Mouse (Mus musculus) kidney, embryonic 14.5 days (tissue): ENCODE data around the gene Mogs. TPM values are rescaled to one million over a fixed set of nuclear protein-coding genes. Genes with fewer than 3 reads are reported as not detected.

Experiments
- ATAC-seq: fragments of 200-750 bp; cut with Nextera tagmentation; 2 replicates; pipeline ENCODE4 v1.8.0; 2017; ENCODE audit warnings: moderate number of reproducible peaks, mild to moderate bottlenecking, moderate TSS enrichment, moderate library complexity; ENCODE audit not compliant: low FRiP score, low TSS enrichment
- H3K27ac ChIP-seq: fragments of 300-500 bp; sonication (generic); 2 replicates; pipeline ENCODE4 v1.5.1; 2014; ENCODE audit warnings: low read depth, mild to moderate bottlenecking, low read length, moderate library complexity, mixed read lengths
- H3K27me3 ChIP-seq: fragments of 300-500 bp; sonication (generic); 2 replicates; pipeline ENCODE4 v1.6.1; 2014; ENCODE audit warnings: mild to moderate bottlenecking, low read length; ENCODE audit not compliant: control insufficient read depth, insufficient read depth
- H3K36me3 ChIP-seq: fragments of 300-500 bp; sonication (generic); 2 replicates; pipeline ENCODE4 v1.6.1; 2014; ENCODE audit warnings: low read length, mixed read lengths; ENCODE audit not compliant: control insufficient read depth, insufficient read depth
- H3K4me1 ChIP-seq: fragments of 300-500 bp; sonication (generic); 2 replicates; pipeline ENCODE4 v1.6.1; 2014; ENCODE audit warnings: low read length, mixed read lengths; ENCODE audit not compliant: control insufficient read depth, insufficient read depth
- H3K4me2 ChIP-seq: fragments of 300-500 bp; sonication (generic); replicated peaks from 2 replicates; pipeline ENCODE4 v1.6.1; 2014; ENCODE audit warnings: low read depth, mild to moderate bottlenecking, low read length
- H3K4me3 ChIP-seq: fragments of 300-500 bp; sonication (generic); 2 replicates; pipeline ENCODE4 v1.5.1; 2014; ENCODE audit warnings: mild to moderate bottlenecking, low read length
- H3K9ac ChIP-seq: fragments of 300-500 bp; sonication (generic); 2 replicates; pipeline ENCODE4 v1.6.1; 2014; ENCODE audit warnings: low read depth, mild to moderate bottlenecking, low read length, moderate library complexity
- H3K9me3 ChIP-seq: fragments of 300-500 bp; sonication (generic); 2 replicates; pipeline ENCODE4 v1.6.1; 2016; ENCODE audit warnings: low read length; ENCODE audit not compliant: control insufficient read depth
- WGBS: fragments of 180-500 bp; shearing (Covaris S2); extraction: QIAGEN DNeasy Blood & Tissue Kit; methylation state at CpG from one replicate; pipeline ENCODE4 v1.1.7; 2014; 5-methylcytosine and 5-hydroxymethylcytosine counted together
- polyA plus RNA-seq: library from polyadenylated mRNA; unstranded; fragments of >200 nt; fragmentation: Nextera tagmentation; extraction: Ambion mirVana; gene quantifications from 2 replicates; pipeline ENCODE4 v1.2.1, GENCODE M21; 2014

Gene Mogs
- polyA plus RNA-seq, 1 experiment from 2014 or later, result 57.4 TPM

DNA sequence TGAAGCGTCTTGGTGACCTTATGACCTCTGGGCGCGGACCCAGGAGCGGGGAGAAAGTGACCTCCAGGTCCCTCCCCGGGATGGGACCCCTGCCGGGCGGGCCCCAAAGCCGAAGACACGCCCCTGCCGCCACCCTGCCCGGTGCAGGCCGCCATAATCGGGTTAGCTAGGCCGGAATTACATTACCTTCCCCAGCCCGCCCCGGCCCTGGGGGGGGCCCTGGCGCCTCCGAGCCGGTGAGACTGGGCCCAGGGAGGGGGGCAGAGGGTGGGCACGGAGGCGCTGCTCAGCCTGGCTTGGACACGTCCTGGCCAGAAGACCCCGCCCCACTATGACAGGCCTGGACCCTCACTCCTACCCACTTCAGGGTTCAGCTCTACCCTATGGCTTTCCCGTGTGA, 44.1 kb upstream of the Mogs start:
- peaks cover 14% of the 10 kb centered on the region for H3K4me1 ChIP-seq
- ATAC-seq, result peak; percentile 40; the same call in 1 of the 2 replicates
- H3K9ac ChIP-seq, result no peak overlapping the region
- no peaks in the 10 kb centered on the region for H3K36me3 ChIP-seq
- H3K4me3 ChIP-seq, result peak overlapping the region; percentile 33
- H3K4me2 ChIP-seq, result no peak overlapping the region
- no peak overlapping the region for H3K27ac ChIP-seq
- H3K9me3 ChIP-seq, result no peaks in the 10 kb centered on the region
- WGBS, result under 1% methylated on average over 23 of the region's 24 CpGs
- peaks cover 88% of the 10 kb centered on the region for H3K27me3 ChIP-seq

- Histone ChIP-seq H3K4me1 (peaks cover 19% of the 10 kb centered on the region), H3K27ac (no peak overlapping the region), H3K27me3 (peaks cover 52% of the 10 kb centered on the region), H3K36me3 (peaks cover 3% of the 10 kb centered on the region; the same call in 1 of the 2 replicates), H3K4me2 (no peak overlapping the region), H3K9me3 (no peaks in the 10 kb centered on the region), H3K9ac (no peak overlapping the region), H3K4me3 (no peak overlapping the region)
- no peak for ATAC-seq
- WGBS, result 35% methylated on average over 2 of the region's 2 CpGs
Observed at GRCm38 (mm10) chr6:83074979-83075378, 40.3 kb upstream of the Mogs start.

- WGBS, result under 1% methylated on average over 53 of the region's 54 CpGs
- H3K4me3 ChIP-seq, result peak within 1 kb of the TSS; percentile 75
- H3K4me1 ChIP-seq, result peaks cover 11% of the 10 kb centered on the region
- no peaks in the 10 kb centered on the region for H3K9me3 ChIP-seq
- H3K4me2 ChIP-seq, result peak within 1 kb of the TSS; percentile 97
- H3K36me3 ChIP-seq, result peaks cover 16% of the 10 kb centered on the region
- H3K9ac ChIP-seq, result peak within 1 kb of the TSS; percentile 87
- peak; percentile 75 for ATAC-seq
- peak within 1 kb of the TSS; percentile 85 for H3K27ac ChIP-seq
- peaks cover 26% of the 10 kb centered on the region for H3K27me3 ChIP-seq
Observed at GRCm38 (mm10) chr6:83077630-83078323, 37.5 kb upstream of the Mogs start, which contains the start of gene Pcgf1. Pcgf1 (plus strand) TSS chr6:83077869.

DNA sequence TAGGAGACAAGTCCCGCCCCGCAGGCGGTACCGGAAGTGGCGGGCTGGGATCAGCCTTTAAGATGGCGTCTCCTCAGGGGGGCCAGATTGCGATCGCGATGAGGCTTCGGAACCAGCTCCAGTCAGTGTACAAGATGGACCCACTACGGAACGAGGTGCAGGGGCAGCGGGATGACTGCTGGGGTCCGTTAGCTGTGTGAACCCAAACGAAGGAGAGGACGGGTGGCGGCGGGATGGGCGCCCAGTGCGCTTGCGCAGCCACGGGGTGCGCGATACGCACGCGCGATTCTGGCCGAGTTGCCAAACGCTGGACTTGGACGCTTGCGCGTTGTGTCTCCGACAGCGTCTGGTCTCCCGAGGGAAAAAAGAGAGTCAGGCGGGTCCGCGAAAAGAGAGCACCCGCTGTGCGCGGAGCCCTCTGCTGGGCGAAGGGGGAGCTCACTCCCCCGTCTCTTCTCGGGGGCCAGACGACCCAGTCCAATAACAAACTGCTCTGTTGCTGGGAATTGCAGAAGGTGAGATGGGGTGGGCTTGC, 36.9 kb upstream of the Mogs start:
- peak overlapping the region; percentile 87 for H3K9ac ChIP-seq

GRCm38 (mm10) chr6:83080210-83080609, 35.1 kb upstream of the Mogs start:
- Histone ChIP-seq H3K9me3 (no peaks in the 10 kb centered on the region), H3K27ac (no peak overlapping the region), H3K4me2 (no peak overlapping the region), H3K27me3 (peaks cover 9% of the 10 kb centered on the region), H3K4me1 (peaks cover 23% of the 10 kb centered on the region), H3K4me3 (no peak overlapping the region), H3K9ac (0 out of 2 replicates have a peak overlapping the region, but pooled peaks have one; percentile 2), H3K36me3 (peaks cover 18% of the 10 kb centered on the region)
- 92% methylated on average over 5 of the region's 5 CpGs for WGBS
- no peak for ATAC-seq

More for the DNA sequence above, 36.9 kb upstream of the Mogs start:
- Histone ChIP-seq H3K9me3 (no peaks in the 10 kb centered on the region), H3K27me3 (peaks cover 22% of the 10 kb centered on the region), H3K4me2 (peak overlapping the region; percentile 97), H3K4me3 (peak overlapping the region; percentile 75), H3K27ac (peak overlapping the region; percentile 85), H3K36me3 (peaks cover 18% of the 10 kb centered on the region), H3K4me1 (peaks cover 11% of the 10 kb centered on the region)
- under 1% methylated on average over 46 of the region's 46 CpGs for WGBS
- ATAC-seq, result peak; percentile 91

GRCm38 (mm10) chr6:83083497-83083896, 31.8 kb upstream of the Mogs start:
- H3K27ac ChIP-seq, result no peak overlapping the region
- no peak overlapping the region for H3K4me3 ChIP-seq
- no peak overlapping the region for H3K4me2 ChIP-seq
- peaks cover 23% of the 10 kb centered on the region; the same call in 1 of the 2 replicates for H3K27me3 ChIP-seq
- no peak for ATAC-seq
- WGBS, result 13% methylated on average over 5 of the region's 5 CpGs
- no peaks in the 10 kb centered on the region for H3K9me3 ChIP-seq
- H3K4me1 ChIP-seq, result peaks cover 48% of the 10 kb centered on the region
- H3K36me3 ChIP-seq, result peaks cover 18% of the 10 kb centered on the region
- H3K9ac ChIP-seq, result no peak overlapping the region

DNA sequence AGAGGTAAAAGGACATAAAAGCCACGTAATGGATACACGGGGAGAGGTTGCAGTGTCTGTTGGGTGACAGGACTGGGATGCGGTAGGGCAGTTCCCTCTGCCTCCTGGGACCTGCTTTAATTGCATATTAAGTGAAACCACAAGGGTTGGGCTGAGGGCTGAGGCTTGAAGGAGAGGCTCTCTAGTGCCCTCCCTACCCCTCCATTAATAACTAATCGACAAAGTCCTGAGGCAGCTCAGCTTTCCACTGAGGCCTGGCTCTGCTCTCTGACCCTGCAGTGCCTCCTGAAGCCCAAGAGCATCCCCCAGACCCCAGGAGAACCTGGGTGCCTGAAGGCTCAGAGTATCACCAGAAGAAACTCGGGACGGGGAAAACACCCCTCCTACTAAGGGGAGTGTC, 30.8 kb upstream of the Mogs start:
- Histone ChIP-seq H3K27me3 (peaks cover 27% of the 10 kb centered on the region; the same call in 1 of the 2 replicates), H3K4me2 (peak overlapping the region; percentile 21), H3K4me3 (no peak overlapping the region), H3K36me3 (peaks cover 18% of the 10 kb centered on the region), H3K9me3 (no peaks in the 10 kb centered on the region), H3K27ac (peak overlapping the region; percentile 44; the same call in 1 of the 2 replicates), H3K9ac (0 out of 2 replicates have a peak overlapping the region, but pooled peaks have one; percentile 1), H3K4me1 (peaks cover 41% of the 10 kb centered on the region)
- peak; percentile 43 for ATAC-seq
- WGBS, result 6% methylated on average over 6 of the region's 6 CpGs

GRCm38 (mm10) chr6:83086121-83087035, 28.9 kb upstream of the Mogs start, which contains the start of gene Lbx2:
Lbx2 (plus strand) TSS chr6:83086367.
- peak; percentile 28; the same call in 1 of the 2 replicates for ATAC-seq
- peak within 1 kb of the TSS; percentile 33 for H3K4me3 ChIP-seq
- H3K4me2 ChIP-seq, result peak within 1 kb of the TSS; percentile 49
- H3K27ac ChIP-seq, result no peak within 1 kb of the TSS
- H3K9ac ChIP-seq, result peak within 1 kb of the TSS; percentile 45; the same call in 1 of the 2 replicates
- no peaks in the 10 kb centered on the region for H3K9me3 ChIP-seq
- H3K36me3 ChIP-seq, result peaks cover 2% of the 10 kb centered on the region; the same call in 1 of the 2 replicates
- H3K4me1 ChIP-seq, result peaks cover 37% of the 10 kb centered on the region
- WGBS, result 2% methylated on average over 42 of the region's 42 CpGs
- peaks cover 27% of the 10 kb centered on the region; the same call in 1 of the 2 replicates for H3K27me3 ChIP-seq
